Mouse (Mus musculus) brain, embryonic 14.5 days (tissue): ENCODE results near the gene Hist1h2an.
"Not testable (repeated sequence)": the region's sequence is repeated elsewhere in the genome, so short reads cannot be mapped to it uniquely, and the experiment has no call there.

Source experiments
- CTCF ChIP-seq: fragments of 200-500 bp; IDR thresholded peaks from 2 replicates; pipeline ENCODE4 v1.5.1; 2012; ENCODE audit warnings: inconsistent platforms, mild to moderate bottlenecking, moderate library complexity, borderline replicate concordance; ENCODE audit not compliant: insufficient read depth, insufficient read length; ENCODE audit errors: extremely low read depth
- POLR2A ChIP-seq: fragments of 200-500 bp; IDR thresholded peaks from 2 replicates; pipeline ENCODE4 v1.6.1; 2012; ENCODE audit warnings: mild to moderate bottlenecking, inconsistent platforms, borderline replicate concordance; ENCODE audit not compliant: poor library complexity, insufficient read depth, insufficient read length, severe bottlenecking; ENCODE audit errors: extremely low read depth

GRCm38 (mm10) chr13:21750159-21751017 is 36.6 kb downstream of the Hist1h2an start, which contains the start of gene Hist1h4k:
- TF ChIP-seq CTCF, result not testable (repeated sequence)
- TF ChIP-seq POLR2A, result peak; percentile 56; the same call in 1 of the 2 replicates
